Mouse (Mus musculus): ENCODE measurements around the gene Spryd7. TPM values are rescaled to one million over a fixed set of nuclear protein-coding genes. Genes with fewer than 3 reads are reported as not detected.
A peak's percentile ranks its signal among the peaks of the same experiment; 100 is the strongest.
"Not testable (repeated sequence)": the region's sequence is repeated elsewhere in the genome, so short reads cannot be mapped to it uniquely, and the experiment has no call there.

The Spryd7 gene
- polyA plus RNA-seq, 1 experiment from 2014 or later = 31.2 TPM

DNA sequence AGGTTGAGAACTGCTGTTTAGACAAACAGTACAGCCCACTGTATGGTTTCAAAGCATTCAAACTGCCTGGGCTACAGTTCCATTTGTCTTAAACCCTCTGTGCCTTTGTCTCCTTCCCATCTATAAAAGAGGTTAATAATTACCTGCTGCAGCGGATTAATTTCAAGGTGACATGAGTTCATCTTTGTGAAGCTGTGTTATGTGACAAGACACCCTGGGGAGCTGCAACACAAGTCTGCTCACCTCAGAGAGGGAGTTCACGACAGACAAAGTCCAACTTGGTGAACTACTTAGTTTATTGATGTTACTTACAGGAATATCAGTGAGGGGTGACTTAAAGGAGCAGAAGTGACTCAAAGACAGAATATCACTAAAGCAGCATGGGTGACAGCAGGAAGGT, 15.4 kb upstream of the Spryd7 start:
- Histone ChIP-seq H3K4me3 (replicated peaks) (no peak overlapping the region), H3K9me3 (no peaks in the 10 kb centered on the region), H3K4me2 (replicated peaks) (no peak overlapping the region), H3K4me1 (replicated peaks) (no peaks in the 10 kb centered on the region), H3K36me3 (no peaks in the 10 kb centered on the region), H3K27ac (no peak overlapping the region), H3K27me3 (no peaks in the 10 kb centered on the region), H3K9ac (replicated peaks) (no peak overlapping the region)
- no peak for ATAC-seq
- WGBS = 81% methylated on average over 2 of the region's 2 CpGs

DNA sequence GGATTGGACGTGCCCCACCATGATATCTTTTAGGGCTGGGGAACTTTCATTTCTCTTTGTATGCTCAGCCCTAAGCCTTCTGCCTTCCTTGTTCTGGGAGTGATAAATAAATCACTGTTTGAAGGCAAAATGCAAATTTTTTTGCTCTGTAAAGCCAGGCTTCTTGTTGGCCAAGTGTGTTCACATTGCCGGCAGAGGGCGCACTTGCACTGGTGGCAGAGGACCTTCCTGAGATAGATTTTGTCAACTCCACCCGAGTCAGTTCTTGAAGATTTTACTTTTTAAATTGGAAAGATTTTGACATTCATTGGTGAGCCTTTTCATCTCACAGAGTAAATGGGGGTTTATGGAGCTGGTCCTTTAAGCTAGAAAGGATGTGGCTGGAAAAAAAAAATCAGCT, 14.7 kb upstream of the Spryd7 start:
- no peak overlapping the region for H3K4me2 ChIP-seq (replicated peaks)
- no peaks in the 10 kb centered on the region for H3K36me3 ChIP-seq
- no peaks in the 10 kb centered on the region for H3K4me1 ChIP-seq (replicated peaks)
- H3K9ac ChIP-seq (replicated peaks) = no peak overlapping the region
- no peak overlapping the region for H3K27ac ChIP-seq
- no peak for ATAC-seq
- WGBS = 16% methylated on average over 4 of the region's 4 CpGs
- no peak overlapping the region for H3K4me3 ChIP-seq (replicated peaks)
- no peaks in the 10 kb centered on the region for H3K27me3 ChIP-seq
- no peaks in the 10 kb centered on the region for H3K9me3 ChIP-seq

GRCm38 (mm10) chr14:61569344-61569743, 12.7 kb upstream of the Spryd7 start:
- ATAC-seq = no peak
- Histone ChIP-seq H3K27me3 (no peaks in the 10 kb centered on the region), H3K9ac (replicated peaks) (no peak overlapping the region), H3K36me3 (no peaks in the 10 kb centered on the region), H3K27ac (no peak overlapping the region), H3K9me3 (no peaks in the 10 kb centered on the region), H3K4me1 (replicated peaks) (no peaks in the 10 kb centered on the region), H3K4me3 (replicated peaks) (no peak overlapping the region), H3K4me2 (replicated peaks) (no peak overlapping the region)
- 72% methylated on average over 2 of the region's 2 CpGs for WGBS

DNA sequence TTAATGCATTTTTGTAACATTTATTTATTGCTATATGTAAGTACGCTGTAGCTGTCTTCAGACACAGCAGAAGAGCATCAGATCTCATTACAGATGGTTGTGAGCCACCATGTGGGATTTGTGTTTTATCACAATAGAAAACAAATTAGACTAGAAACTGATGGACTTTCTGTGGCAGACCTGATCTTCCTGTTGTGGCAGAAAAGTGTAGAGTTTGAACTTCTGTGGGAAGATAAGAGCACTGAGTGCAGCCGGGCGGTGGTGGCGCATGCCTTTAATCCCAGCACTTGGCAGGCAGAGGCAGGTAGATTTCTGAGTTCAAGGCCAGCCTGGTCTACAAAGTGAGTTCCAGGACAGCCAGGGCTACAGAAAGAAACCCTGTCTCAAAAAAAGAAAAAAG, 9.5 kb upstream of the Spryd7 start:
- not testable (repeated sequence) for ATAC-seq

DNA sequence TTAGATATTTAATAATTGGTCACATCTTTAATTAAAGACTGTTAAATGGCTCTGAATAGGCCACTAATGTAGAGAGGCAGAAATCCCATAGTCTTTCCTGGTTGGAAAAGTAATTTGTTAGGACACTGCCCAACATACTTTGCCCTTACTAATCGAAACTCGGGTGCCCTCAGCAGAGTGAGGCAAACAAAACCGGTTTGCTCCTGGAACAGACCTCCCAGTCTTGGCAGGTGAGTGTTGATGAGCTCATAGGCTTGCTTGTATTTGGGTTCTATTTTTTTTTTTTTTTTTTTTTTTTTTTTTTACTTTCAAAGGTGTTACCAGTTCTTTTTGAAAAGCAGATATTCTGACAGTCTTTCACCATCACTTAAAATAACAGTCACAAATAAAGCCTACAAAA, 3.2 kb upstream of the Spryd7 start:
- H3K4me3 ChIP-seq (replicated peaks) = no peak overlapping the region
- no peak overlapping the region for H3K27ac ChIP-seq
- H3K36me3 ChIP-seq = no peaks in the 10 kb centered on the region
- H3K9ac ChIP-seq (replicated peaks) = no peak overlapping the region
- WGBS = 71% methylated on average over 3 of the region's 3 CpGs
- ATAC-seq = no peak
- H3K4me1 ChIP-seq (replicated peaks) = 0 out of 2 replicates have a peak, but pooled peaks cover 9% of the 10 kb centered on the region
- no peaks in the 10 kb centered on the region for H3K9me3 ChIP-seq
- no peaks in the 10 kb centered on the region for H3K27me3 ChIP-seq
- H3K4me2 ChIP-seq (replicated peaks) = no peak overlapping the region

More for the DNA sequence above, 9.5 kb upstream of the Spryd7 start:
- 96% methylated on average over 4 of the region's 4 CpGs for whole genome bisulfite sequencing
- H3K36me3 ChIP-seq; H3K4me2 ChIP-seq (replicated peaks); H3K27ac ChIP-seq; H3K9ac ChIP-seq (replicated peaks); H3K4me3 ChIP-seq (replicated peaks); H3K27me3 ChIP-seq; H3K4me1 ChIP-seq (replicated peaks); H3K9me3 ChIP-seq: not testable (repeated sequence)

GRCm38 (mm10) chr14:61558901-61559300, 2.2 kb upstream of the Spryd7 start:
- H3K9me3 ChIP-seq = no peaks in the 10 kb centered on the region

GRCm38 (mm10) chr14:61555931-61556288, 776 bp downstream of the Spryd7 start:
- Histone ChIP-seq H3K27ac (peak overlapping the region; percentile 92), H3K36me3 (no peaks in the 10 kb centered on the region), H3K9me3 (no peaks in the 10 kb centered on the region), H3K4me1 (replicated peaks) (0 out of 2 replicates have a peak, but pooled peaks cover 9% of the 10 kb centered on the region), H3K4me3 (replicated peaks) (peak overlapping the region; percentile 69), H3K27me3 (no peaks in the 10 kb centered on the region), H3K4me2 (replicated peaks) (peak overlapping the region; percentile 80), H3K9ac (replicated peaks) (peak overlapping the region; percentile 77)
- ATAC-seq = no peak
- 11% methylated on average over 6 of the region's 6 CpGs for WGBS

More at GRCm38 (mm10) chr14:61558901-61559300, 2.2 kb upstream of the Spryd7 start:
- no peak overlapping the region for H3K27ac ChIP-seq
- no peaks in the 10 kb centered on the region for H3K36me3 ChIP-seq
- ATAC-seq = no peak
- no peak overlapping the region for H3K4me2 ChIP-seq (replicated peaks)
- H3K9ac ChIP-seq (replicated peaks) = no peak overlapping the region
- WGBS = 91% methylated on average over 6 of the region's 6 CpGs
- H3K4me3 ChIP-seq (replicated peaks) = no peak overlapping the region
- 0 out of 2 replicates have a peak, but pooled peaks cover 9% of the 10 kb centered on the region for H3K4me1 ChIP-seq (replicated peaks)
- H3K27me3 ChIP-seq = no peaks in the 10 kb centered on the region

GRCm38 (mm10) chr14:61548614-61549013, 8.1 kb downstream of the Spryd7 start:
- Histone ChIP-seq H3K9ac (replicated peaks) (no peak overlapping the region), H3K9me3 (no peaks in the 10 kb centered on the region), H3K4me2 (replicated peaks) (no peak overlapping the region), H3K27me3 (no peaks in the 10 kb centered on the region), H3K4me1 (replicated peaks) (no peaks in the 10 kb centered on the region), H3K27ac (no peak overlapping the region), H3K4me3 (replicated peaks) (no peak overlapping the region), H3K36me3 (peaks cover 8% of the 10 kb centered on the region)
- WGBS = 96% methylated on average over 1 of the region's 1 CpGs
- no peak for ATAC-seq

DNA sequence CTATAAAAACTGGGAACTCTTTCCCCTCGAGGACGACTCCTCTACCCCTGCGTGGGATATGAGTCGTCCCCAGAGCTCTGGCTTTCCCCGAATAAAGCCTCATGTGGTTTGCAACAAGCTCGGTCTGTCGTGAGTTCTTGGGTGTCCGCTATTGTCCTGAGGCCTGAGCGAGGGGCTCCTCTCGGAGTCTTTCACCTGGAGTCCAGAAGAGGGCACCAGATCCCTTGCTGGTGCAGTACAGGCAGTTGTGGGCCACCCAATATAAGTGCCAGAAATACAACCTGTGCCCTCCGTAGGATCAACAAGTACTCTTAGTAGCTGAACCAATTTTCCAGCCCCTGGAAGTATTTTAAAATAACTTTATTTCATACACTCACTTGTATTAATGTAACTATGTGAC, 18.9 kb downstream of the Spryd7 start:
- WGBS = 77% methylated on average over 9 of the region's 11 CpGs

DNA sequence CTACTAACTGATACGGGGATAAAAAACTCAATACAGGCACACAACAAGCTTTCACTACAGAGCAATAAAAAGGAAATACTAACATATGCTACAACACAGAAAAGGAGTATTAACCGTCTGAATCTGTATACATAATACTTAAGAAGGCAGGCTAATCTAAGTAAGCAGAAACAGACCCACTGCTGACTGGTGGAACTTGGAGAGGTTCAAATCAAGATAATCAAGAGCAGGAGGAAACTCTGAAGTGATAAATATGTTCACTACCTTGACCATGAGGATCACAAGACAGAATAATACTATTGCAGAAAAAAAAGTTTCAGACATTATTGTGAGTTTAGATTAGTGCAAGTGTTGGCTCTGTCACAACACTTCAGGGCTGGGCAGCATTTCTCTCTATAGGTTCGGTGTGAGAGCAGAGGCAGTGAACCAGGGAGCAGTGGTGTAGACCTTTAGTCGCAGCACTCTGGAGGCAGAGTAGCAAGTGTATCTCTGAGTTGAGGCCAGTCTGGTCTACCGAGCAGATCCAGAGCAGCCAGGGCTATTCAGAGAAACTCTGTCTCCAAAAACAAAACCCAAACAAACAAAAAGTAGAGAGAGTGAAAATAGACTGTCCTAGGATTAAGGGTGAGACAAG, 19.9 kb downstream of the Spryd7 start:
- 93% methylated on average over 5 of the region's 5 CpGs for WGBS
- Histone ChIP-seq H3K27ac (no peak overlapping the region), H3K4me2 (replicated peaks) (no peak overlapping the region), H3K9ac (replicated peaks) (no peak overlapping the region), H3K36me3 (peaks cover 13% of the 10 kb centered on the region), H3K9me3 (no peaks in the 10 kb centered on the region), H3K27me3 (no peaks in the 10 kb centered on the region), H3K4me1 (replicated peaks) (no peaks in the 10 kb centered on the region), H3K4me3 (replicated peaks) (no peak overlapping the region)
- no peak for ATAC-seq

More for the DNA sequence above, 18.9 kb downstream of the Spryd7 start:
- not testable (repeated sequence) for H3K9ac ChIP-seq (replicated peaks); H3K4me2 ChIP-seq (replicated peaks); H3K27me3 ChIP-seq; H3K4me1 ChIP-seq (replicated peaks); ATAC-seq; H3K9me3 ChIP-seq; H3K27ac ChIP-seq; H3K4me3 ChIP-seq (replicated peaks)
- H3K36me3 ChIP-seq = peaks cover 13% of the 10 kb centered on the region

- ATAC-seq = no peak
Measured at GRCm38 (mm10) chr14:61535811-61536210, 20.9 kb downstream of the Spryd7 start.

DNA sequence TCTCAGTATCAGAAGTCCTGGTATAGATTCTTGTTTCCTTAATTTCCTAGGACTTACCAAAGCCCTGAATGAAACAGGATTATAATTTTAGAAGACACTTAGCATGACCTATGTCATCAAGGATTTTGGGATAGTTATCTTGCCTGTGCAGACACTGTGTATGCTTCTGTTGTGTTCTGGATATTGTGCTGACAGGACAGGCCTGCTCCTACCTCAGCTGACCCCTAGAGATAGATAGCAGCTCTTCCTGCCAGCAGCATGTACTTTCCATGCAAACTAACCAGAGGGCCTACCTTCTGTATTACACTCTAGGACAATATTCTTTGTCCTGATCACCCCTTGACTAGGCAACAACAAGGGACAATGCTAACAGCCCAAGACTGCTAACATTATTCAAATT, 25.7 kb downstream of the Spryd7 start:
- Histone ChIP-seq H3K4me3 (replicated peaks) (no peak overlapping the region), H3K27me3 (no peaks in the 10 kb centered on the region), H3K27ac (no peak overlapping the region), H3K4me1 (replicated peaks) (no peaks in the 10 kb centered on the region), H3K36me3 (peaks cover 9% of the 10 kb centered on the region), H3K9me3 (no peaks in the 10 kb centered on the region), H3K9ac (replicated peaks) (no peak overlapping the region), H3K4me2 (replicated peaks) (no peak overlapping the region)
- no peak for ATAC-seq

More at GRCm38 (mm10) chr14:61535811-61536210, 20.9 kb downstream of the Spryd7 start:
- Histone ChIP-seq H3K4me1 (replicated peaks) (no peaks in the 10 kb centered on the region), H3K9me3 (no peaks in the 10 kb centered on the region), H3K27me3 (no peaks in the 10 kb centered on the region), H3K4me2 (replicated peaks) (no peak overlapping the region), H3K36me3 (peaks cover 13% of the 10 kb centered on the region), H3K27ac (no peak overlapping the region), H3K9ac (replicated peaks) (no peak overlapping the region), H3K4me3 (replicated peaks) (no peak overlapping the region)
- 90% methylated on average over 3 of the region's 3 CpGs for WGBS

DNA sequence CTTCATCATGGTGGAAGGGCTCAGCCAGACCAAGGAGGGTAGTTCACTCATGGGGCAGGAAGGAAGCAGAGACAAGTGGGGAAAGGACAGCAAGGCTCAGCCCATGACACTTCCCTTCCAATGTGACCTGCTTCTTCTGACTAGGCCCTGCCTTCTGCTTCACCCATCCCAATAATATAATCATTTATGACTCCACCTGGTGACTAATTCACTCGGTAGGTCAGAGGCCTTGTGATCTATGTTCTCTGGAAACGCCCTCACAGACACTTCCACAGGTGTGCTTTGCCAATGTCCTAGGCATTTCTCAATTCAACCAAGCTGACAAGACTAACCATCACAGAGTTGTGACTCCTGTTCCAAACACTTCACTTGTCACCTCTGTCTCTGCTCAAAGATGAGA, 26.3 kb downstream of the Spryd7 start:
- Histone ChIP-seq H3K4me1 (replicated peaks) (no peaks in the 10 kb centered on the region), H3K36me3 (peaks cover 4% of the 10 kb centered on the region), H3K27me3 (no peaks in the 10 kb centered on the region), H3K4me3 (replicated peaks) (no peak overlapping the region), H3K9me3 (no peaks in the 10 kb centered on the region), H3K4me2 (replicated peaks) (no peak overlapping the region), H3K9ac (replicated peaks) (no peak overlapping the region), H3K27ac (no peak overlapping the region)
- WGBS = 96% methylated on average over 2 of the region's 2 CpGs
- no peak for ATAC-seq

Measured in midbrain, embryonic 13.5 days (tissue).